Mouse (Mus musculus) CH12.LX (cell line): ENCODE data around the gene Ier2.

ENCODE experiments used
- CTCF ChIP-seq, 2 experiments: IDR thresholded peaks in 1 of 2; conservative IDR thresholded peaks in 1 of 2; 2 replicates each; pipeline ENCODE4 v1.5.1; 2011 to 2012; ENCODE audit warnings: low read depth in 2 of 2, low read length in 2 of 2, improper control_type of control experiment in 1 of 2, inconsistent platforms in 1 of 2, mild to moderate bottlenecking in 1 of 2, moderate library complexity in 1 of 2
- ZC3H11A ChIP-seq: IDR thresholded peaks from 2 replicates; pipeline ENCODE4 v1.6.1; 2012; ENCODE audit warnings: low read depth, mild to moderate bottlenecking, inconsistent platforms, low read length, improper control_type of control experiment

- TF ChIP-seq ZC3H11A: no peak
- no peak for TF ChIP-seq CTCF (conservative IDR thresholded peaks at IDR 0.05 in 1 of 2, IDR thresholded peaks at IDR 0.05 in 1 of 2; ENCODE audit: low read depth in 2 of 2, low read length in 2 of 2)
Observed at GRCm38 (mm10) chr8:84711933-84712758, 49.5 kb upstream of the Ier2 start.
